Mouse (Mus musculus) liver, embryonic 12.5 days (tissue): ENCODE measurements around the gene Gm5089. TPM values are rescaled to one million over a fixed set of nuclear protein-coding genes. Genes with fewer than 3 reads are reported as not detected.

Source experiments
- ATAC-seq: fragments of 200-750 bp; cut with Nextera tagmentation; 2 replicates; pipeline ENCODE4 v1.8.0; 2017; ENCODE audit warnings: moderate number of reproducible peaks, mild to moderate bottlenecking, moderate library complexity
- H3K27ac ChIP-seq: fragments of 300-500 bp; sonication (generic); 2 replicates; pipeline ENCODE4 v1.5.1; 2016; ENCODE audit warnings: mild to moderate bottlenecking
- H3K27me3 ChIP-seq: fragments of 300-500 bp; sonication (generic); replicated peaks from 2 replicates; pipeline ENCODE4 v1.6.1; 2016; ENCODE audit warnings: mild to moderate bottlenecking, moderate library complexity
- H3K36me3 ChIP-seq: fragments of 300-500 bp; sonication (generic); 2 replicates; pipeline ENCODE4 v1.6.1; 2016; ENCODE audit warnings: mild to moderate bottlenecking, moderate library complexity
- H3K4me1 ChIP-seq: fragments of 300-500 bp; sonication (generic); 2 replicates; pipeline ENCODE4 v1.6.1; 2016
- H3K4me2 ChIP-seq: fragments of 300-500 bp; sonication (generic); 2 replicates; pipeline ENCODE4 v1.6.1; 2016; ENCODE audit warnings: mild to moderate bottlenecking, moderate library complexity
- H3K4me3 ChIP-seq: fragments of 300-500 bp; sonication (generic); 2 replicates; pipeline ENCODE4 v1.5.1; 2016; ENCODE audit warnings: mild to moderate bottlenecking, moderate library complexity
- H3K9ac ChIP-seq: fragments of 300-500 bp; sonication (generic); 2 replicates; pipeline ENCODE4 v1.6.1; 2016; ENCODE audit warnings: mild to moderate bottlenecking, moderate library complexity
- H3K9me3 ChIP-seq: fragments of 300-500 bp; sonication (generic); replicated peaks from 2 replicates; pipeline ENCODE4 v1.6.1; 2016; ENCODE audit warnings: mild to moderate bottlenecking, moderate library complexity
- WGBS: fragments of 180-500 bp; shearing (Covaris S2); methylation state at CpG from one replicate; pipeline ENCODE4 v1.1.7; 2016; ENCODE audit not compliant: insufficient replicate concordance; 5-methylcytosine and 5-hydroxymethylcytosine counted together
- polyA plus RNA-seq: library from polyadenylated mRNA; unstranded; fragments of >200 nt; fragmentation: Nextera tagmentation; extraction: Ambion mirVana; gene quantifications from 2 replicates; pipeline ENCODE4 v1.2.1, GENCODE M21; 2016

The Gm5089 gene
- polyA plus RNA-seq, 1 experiment from 2014 or later, result not detected

DNA sequence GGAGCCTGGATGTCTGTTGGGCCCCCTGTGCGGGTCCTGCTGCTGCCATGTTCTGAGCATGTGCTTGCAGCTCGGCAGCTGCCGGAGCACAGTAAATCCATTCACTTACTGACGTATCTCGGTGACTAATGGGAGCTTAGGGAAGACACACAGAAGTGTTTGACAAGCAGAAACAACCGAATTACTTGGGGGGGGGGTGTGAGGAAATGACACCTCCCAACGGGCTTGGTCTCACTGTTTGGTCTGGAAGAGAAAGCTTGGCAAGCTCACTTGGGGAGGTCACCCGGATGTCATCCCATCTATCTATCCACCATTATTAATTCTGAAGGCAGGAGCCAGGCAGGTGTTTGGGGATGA is 23.7 kb downstream of the Gm5089 start:
- H3K4me2 ChIP-seq, result no peak overlapping the region
- no peak overlapping the region for H3K4me3 ChIP-seq
- H3K27ac ChIP-seq, result no peak overlapping the region
- no peaks in the 10 kb centered on the region for H3K36me3 ChIP-seq
- H3K4me1 ChIP-seq, result no peaks in the 10 kb centered on the region
- H3K9ac ChIP-seq, result no peak overlapping the region
- ATAC-seq, result no peak
- peaks cover 6% of the 10 kb centered on the region; the same call in 1 of the 2 replicates for H3K27me3 ChIP-seq
- H3K9me3 ChIP-seq, result no peaks in the 10 kb centered on the region
- WGBS, result 67% methylated on average over 8 of the region's 8 CpGs

DNA sequence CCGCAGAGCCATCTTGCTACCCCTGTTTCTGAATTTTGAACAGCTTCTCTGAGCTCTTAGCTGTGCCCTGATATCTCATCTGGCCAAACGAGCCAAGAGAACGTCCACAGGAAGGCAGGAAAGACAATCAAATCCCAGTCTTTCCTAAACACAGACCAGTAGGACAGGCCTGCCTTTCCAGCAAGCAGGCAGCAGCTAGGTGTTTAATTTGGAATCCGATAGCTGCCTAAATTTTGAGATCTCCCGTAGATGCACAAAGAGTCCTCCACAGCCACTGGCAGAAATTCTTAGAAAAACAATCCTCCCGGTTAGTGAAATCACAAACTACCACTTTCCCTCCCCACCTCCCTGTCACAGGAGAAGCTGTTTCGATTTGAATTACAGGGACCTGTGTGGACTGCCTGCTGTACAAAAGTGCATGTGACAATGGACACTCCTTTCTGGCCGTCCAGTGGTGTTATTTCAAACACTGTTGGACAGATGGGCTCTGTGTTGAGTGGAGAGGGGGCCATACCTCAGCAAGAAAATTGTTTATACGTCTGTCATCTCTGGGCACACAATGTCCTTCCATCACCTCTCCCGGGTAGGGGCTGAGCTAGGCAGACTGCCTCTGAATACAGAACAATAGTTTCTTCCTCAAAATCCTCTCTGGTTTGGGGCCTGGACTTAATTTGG is 24.2 kb downstream of the Gm5089 start:
- Histone ChIP-seq H3K27ac (no peak overlapping the region), H3K9ac (no peak overlapping the region), H3K27me3 (peaks cover 6% of the 10 kb centered on the region; the same call in 1 of the 2 replicates), H3K4me2 (no peak overlapping the region), H3K9me3 (no peaks in the 10 kb centered on the region), H3K36me3 (no peaks in the 10 kb centered on the region), H3K4me3 (no peak overlapping the region), H3K4me1 (no peaks in the 10 kb centered on the region)
- ATAC-seq, result no peak
- 51% methylated on average over 10 of the region's 10 CpGs for WGBS

DNA sequence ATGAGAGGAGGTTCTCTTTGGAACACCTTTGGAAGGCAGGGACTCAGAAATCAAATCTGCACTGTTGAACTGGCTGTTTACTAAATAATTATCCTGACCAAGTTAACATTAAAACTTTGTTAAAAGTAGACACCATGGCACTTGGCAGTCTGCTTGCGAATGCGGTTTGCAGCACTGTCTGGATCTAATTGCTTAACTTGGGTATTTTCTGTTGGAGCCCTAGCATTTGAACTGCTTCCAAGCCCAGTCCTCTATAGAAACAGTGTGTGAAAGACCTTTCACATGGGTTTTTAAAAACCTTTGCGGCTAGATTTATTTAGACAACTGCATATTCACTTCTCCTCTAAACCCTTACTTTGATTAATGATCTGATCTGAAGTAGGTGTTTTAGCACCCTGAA is 26.5 kb downstream of the Gm5089 start:
- no peak overlapping the region for H3K4me3 ChIP-seq
- H3K27me3 ChIP-seq, result peaks cover 11% of the 10 kb centered on the region
- H3K27ac ChIP-seq, result no peak overlapping the region
- WGBS, result 82% methylated on average over 3 of the region's 3 CpGs
- H3K9me3 ChIP-seq, result no peaks in the 10 kb centered on the region
- no peaks in the 10 kb centered on the region for H3K36me3 ChIP-seq
- no peak for ATAC-seq
- no peak overlapping the region for H3K4me2 ChIP-seq
- H3K9ac ChIP-seq, result no peak overlapping the region
- no peaks in the 10 kb centered on the region for H3K4me1 ChIP-seq

DNA sequence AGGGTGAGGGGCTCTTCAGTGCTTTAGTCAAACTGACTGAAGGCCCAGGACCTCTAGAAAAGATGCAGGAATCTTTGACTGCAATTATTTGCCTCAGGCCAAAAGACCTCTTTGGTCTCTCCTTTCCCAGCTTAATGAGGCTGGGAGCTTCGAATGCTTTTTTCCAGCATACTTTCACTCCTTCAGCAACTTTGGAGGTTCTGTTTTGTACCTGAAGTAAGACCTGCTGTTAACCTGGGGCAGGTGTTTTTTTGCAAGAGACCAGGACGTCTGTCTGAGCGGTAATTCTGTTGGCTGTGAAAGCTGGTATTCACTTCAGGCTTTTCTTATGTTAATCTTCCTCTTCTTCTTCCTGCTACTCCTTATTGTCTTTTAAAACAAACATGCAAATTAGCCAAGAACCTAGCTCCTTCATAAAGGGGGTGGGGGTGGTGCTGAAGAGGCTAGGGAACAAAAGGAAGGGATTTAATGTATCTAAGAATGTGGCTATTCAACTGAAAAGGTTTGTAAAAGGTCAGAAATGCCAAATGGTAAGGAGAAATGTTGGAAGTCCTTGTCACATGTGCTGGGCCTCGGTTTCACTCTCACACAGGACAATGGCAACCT is 34.6 kb downstream of the Gm5089 start:
- H3K27me3 ChIP-seq, result peaks cover 13% of the 10 kb centered on the region

DNA sequence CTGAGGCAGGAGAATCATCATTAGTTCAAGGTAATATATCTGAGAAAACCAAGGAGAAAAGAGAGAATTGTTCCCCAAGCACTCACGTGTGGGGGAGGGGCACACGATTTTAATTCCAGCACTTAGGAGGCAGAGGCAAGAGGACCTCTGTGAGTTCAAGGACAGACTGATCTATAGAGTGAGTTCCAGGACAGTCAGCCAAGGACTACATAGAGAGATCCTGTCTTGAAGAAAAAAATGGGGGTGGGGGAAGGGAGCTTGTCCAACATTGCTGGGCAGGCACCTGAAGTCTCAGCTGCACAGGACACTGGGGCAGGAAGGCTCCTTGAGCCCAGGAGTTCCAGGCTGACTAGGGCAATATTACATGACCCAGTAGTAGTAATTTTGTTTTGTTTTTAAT is 36.1 kb downstream of the Gm5089 start:
- H3K4me1 ChIP-seq, result no peaks in the 10 kb centered on the region
- no peaks in the 10 kb centered on the region for H3K9me3 ChIP-seq
- peaks cover 16% of the 10 kb centered on the region; the same call in 1 of the 2 replicates for H3K27me3 ChIP-seq
- H3K4me2 ChIP-seq, result no peak overlapping the region
- H3K36me3 ChIP-seq, result no peaks in the 10 kb centered on the region
- H3K4me3 ChIP-seq, result no peak overlapping the region
- H3K9ac ChIP-seq, result no peak overlapping the region
- WGBS, result 65% methylated on average over 2 of the region's 2 CpGs
- no peak overlapping the region for H3K27ac ChIP-seq
- ATAC-seq, result no peak

More for the DNA sequence above, 34.6 kb downstream of the Gm5089 start:
- Histone ChIP-seq H3K4me3 (no peak overlapping the region), H3K9me3 (no peaks in the 10 kb centered on the region), H3K4me2 (no peak overlapping the region), H3K9ac (no peak overlapping the region), H3K27ac (no peak overlapping the region), H3K36me3 (no peaks in the 10 kb centered on the region), H3K4me1 (no peaks in the 10 kb centered on the region)
- 36% methylated on average over 4 of the region's 4 CpGs for WGBS
- no peak for ATAC-seq

DNA sequence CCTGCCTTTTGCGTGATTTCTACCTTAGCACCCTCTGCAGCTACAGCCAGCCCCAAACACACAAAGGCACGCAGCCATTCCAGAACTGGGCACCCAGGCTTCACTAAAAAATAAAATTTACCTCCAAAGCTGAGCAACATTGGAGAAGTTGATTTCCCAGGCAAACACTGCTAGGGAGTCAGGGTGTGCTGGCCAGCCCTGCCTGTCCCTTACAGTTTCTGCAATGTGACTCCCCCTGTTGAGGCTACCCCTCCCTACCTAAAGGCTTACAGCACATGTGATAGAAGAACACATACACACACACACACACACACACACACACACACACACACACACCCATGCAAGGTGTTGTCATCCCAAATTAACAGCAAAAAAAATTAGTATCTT is 37.4 kb downstream of the Gm5089 start:
- Histone ChIP-seq H3K4me2 (no peak overlapping the region), H3K27me3 (peaks cover 25% of the 10 kb centered on the region), H3K4me1 (no peaks in the 10 kb centered on the region), H3K27ac (no peak overlapping the region), H3K9me3 (no peaks in the 10 kb centered on the region), H3K36me3 (no peaks in the 10 kb centered on the region), H3K9ac (no peak overlapping the region), H3K4me3 (no peak overlapping the region)
- WGBS, result 64% methylated on average over 2 of the region's 2 CpGs
- no peak for ATAC-seq

DNA sequence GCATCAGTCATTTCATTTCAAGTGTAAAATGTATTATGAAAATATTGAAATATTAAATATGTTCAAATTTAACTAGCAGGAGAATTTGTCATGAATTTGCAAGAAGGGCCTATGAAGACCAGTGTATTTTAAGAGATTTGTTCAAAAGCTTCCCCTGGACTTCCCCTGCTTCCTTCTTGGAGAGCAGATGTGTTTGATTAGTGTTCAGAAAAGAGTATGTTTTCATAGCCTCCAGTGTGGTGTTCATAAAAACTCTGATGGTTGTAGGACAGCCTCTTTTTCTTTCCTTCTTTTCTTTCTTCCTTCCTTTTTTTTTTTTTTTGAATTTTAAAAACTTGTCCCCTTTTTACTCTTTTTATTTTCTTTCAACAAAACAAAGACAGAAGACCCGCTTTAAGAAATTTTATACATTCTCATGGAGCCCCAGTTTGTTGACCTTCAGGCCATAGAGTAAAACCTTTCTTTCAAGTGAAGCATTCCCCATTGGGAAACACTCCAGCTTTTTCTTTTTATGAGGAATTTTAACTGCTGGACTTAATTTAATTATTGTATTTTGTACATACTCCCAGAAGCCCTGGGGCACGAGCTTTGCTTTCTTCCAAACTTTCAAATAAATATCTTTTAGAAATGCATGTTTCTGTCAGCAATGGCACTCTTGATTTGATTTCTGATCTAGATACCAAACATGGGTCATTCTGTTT is 37.9 kb downstream of the Gm5089 start:
- Histone ChIP-seq H3K4me3 (no peak overlapping the region), H3K4me2 (no peak overlapping the region), H3K36me3 (no peaks in the 10 kb centered on the region), H3K9ac (no peak overlapping the region), H3K9me3 (no peaks in the 10 kb centered on the region), H3K27ac (no peak overlapping the region), H3K4me1 (no peaks in the 10 kb centered on the region), H3K27me3 (peaks cover 30% of the 10 kb centered on the region)
- no peak for ATAC-seq
- WGBS, result 65% methylated on average over 2 of the region's 2 CpGs

DNA sequence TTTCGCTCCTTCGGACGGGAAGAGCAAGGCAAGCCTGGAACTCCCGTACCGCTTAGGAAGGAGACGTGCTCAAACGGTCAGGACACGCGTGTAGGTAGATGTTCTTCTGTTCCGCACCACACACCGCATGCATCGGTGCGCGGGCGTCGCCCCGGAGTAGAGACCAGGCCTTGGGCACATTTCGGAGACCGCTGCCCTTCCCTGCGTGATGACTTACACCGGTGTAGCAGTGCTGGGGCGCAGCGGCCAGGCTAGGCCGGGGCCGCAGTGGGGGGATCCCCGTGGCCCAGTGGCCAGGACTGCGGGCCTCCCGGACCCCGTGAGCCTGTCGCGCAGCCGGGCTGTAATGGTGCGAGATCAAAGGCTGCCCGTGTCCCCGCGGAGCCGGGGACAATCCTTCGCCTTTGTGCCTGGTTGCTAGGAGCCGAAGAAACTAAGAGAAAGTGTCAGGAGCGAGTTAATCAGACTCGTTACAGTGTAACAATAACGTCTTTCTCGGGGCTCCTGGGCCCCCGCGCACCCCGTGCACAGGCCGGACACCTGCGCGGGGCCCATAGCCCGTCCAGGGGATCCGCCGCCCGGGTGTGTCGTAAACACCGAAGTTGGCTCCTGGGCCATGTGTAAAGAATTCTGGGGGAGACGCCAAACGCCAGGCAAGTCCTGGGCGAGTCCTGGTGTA is 44.2 kb downstream of the Gm5089 start:
- no peak overlapping the region for H3K9ac ChIP-seq
- peaks cover 71% of the 10 kb centered on the region for H3K27me3 ChIP-seq
- ATAC-seq, result no peak
- no peaks in the 10 kb centered on the region for H3K36me3 ChIP-seq
- H3K27ac ChIP-seq, result no peak overlapping the region
- peak overlapping the region; percentile 35 for H3K4me3 ChIP-seq
- H3K4me1 ChIP-seq, result peaks cover 4% of the 10 kb centered on the region; the same call in 1 of the 2 replicates
- WGBS, result 4% methylated on average over 58 of the region's 58 CpGs
- no peaks in the 10 kb centered on the region for H3K9me3 ChIP-seq
- H3K4me2 ChIP-seq, result peak overlapping the region; percentile 63

DNA sequence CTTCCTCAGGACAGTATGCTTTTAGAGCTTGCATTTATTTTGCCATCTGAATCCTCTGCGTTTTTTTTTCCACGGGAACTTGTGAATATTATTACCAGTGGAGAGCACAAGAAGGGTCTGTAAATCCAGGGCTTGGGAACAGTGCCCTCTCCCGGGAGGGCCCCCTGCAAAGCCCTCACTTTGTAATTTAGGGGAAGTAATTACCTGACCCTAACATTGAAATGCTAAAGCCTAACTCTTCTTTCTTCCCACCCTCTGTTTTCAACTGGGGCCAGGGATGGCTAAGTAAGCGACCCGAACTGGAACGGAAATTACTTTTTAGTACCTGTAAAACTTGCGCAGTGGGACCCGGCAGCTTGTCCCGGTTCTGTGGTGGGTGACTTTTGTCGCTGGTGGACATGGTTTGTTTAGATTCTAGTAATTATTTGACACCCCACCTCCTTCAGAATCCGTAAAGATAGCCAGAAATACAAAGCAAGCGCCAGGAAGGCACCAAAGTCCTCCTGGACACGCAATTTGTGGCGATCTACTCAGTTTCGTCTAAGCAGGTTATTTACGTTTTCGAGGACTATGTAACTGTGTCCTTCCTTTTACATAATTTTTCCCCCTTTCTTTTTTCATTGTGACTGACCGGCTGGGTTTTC is 44.9 kb downstream of the Gm5089 start:
- Histone ChIP-seq H3K36me3 (no peaks in the 10 kb centered on the region), H3K4me1 (peaks cover 4% of the 10 kb centered on the region; the same call in 1 of the 2 replicates), H3K27ac (no peak overlapping the region), H3K4me3 (peak overlapping the region; percentile 35), H3K4me2 (peak overlapping the region; percentile 63), H3K9me3 (no peaks in the 10 kb centered on the region), H3K9ac (no peak overlapping the region), H3K27me3 (peaks cover 65% of the 10 kb centered on the region)
- ATAC-seq, result no peak
- 3% methylated on average over 18 of the region's 18 CpGs for WGBS

DNA sequence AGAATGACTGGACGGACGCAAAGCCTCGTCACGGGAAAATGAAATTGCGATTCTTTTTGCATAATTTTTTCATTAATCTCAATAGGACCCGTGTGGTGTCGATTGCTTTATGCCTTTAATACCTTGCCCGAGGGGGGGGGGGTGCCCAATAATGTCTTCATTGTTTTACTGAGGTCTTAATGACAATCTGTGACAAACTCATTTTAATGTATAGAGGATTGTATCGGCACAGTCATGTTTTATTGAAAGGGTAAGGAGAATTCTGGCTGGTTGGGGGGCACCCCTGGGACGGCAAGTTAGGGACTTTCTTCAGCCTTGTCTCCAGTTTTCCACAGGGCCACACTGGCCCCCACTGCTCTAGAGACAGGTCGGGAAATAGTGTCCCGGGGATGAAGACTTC is 45.7 kb downstream of the Gm5089 start:
- peaks cover 4% of the 10 kb centered on the region; the same call in 1 of the 2 replicates for H3K4me1 ChIP-seq
- no peak overlapping the region for H3K9ac ChIP-seq
- no peak overlapping the region for H3K4me3 ChIP-seq
- no peak for ATAC-seq
- no peak overlapping the region for H3K27ac ChIP-seq
- H3K27me3 ChIP-seq, result peaks cover 64% of the 10 kb centered on the region
- no peaks in the 10 kb centered on the region for H3K9me3 ChIP-seq
- no peak overlapping the region for H3K4me2 ChIP-seq
- H3K36me3 ChIP-seq, result no peaks in the 10 kb centered on the region
- 56% methylated on average over 12 of the region's 12 CpGs for WGBS

DNA sequence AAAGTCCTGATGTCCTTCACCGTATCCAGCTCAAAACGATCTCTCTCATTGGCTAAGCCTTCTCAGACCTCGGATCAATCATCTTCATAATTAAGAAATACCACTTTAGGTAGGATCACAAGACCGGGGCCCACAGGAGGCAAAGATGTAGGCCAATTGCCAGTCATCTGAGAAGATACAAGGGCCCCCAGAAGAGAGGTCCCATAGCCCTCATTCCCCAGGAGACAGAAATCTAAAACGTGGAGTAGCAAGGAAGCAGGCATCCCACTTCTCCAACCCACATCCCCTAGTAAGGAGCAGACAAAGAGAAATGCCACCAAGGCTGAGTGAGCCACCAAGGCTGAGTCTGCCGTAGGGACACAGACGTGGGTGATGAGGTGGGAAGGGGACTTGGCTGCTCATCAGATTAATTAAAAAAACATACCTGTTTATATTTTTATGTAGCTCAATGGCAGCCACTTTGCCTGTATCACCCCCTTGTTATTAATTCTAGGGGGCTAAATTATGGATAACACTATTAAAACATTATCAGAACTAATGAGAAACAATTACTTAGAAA is 46.2 kb downstream of the Gm5089 start:
- Histone ChIP-seq H3K4me2 (no peak overlapping the region), H3K9me3 (no peaks in the 10 kb centered on the region), H3K4me3 (no peak overlapping the region), H3K27ac (no peak overlapping the region), H3K36me3 (no peaks in the 10 kb centered on the region), H3K4me1 (peaks cover 4% of the 10 kb centered on the region; the same call in 1 of the 2 replicates), H3K27me3 (peaks cover 58% of the 10 kb centered on the region), H3K9ac (no peak overlapping the region)
- ATAC-seq, result no peak
- WGBS, result 69% methylated on average over 7 of the region's 7 CpGs
